Mouse (Mus musculus): ENCODE data around the gene Trpm2.
"Not testable (repeated sequence)": the region's sequence is repeated elsewhere in the genome, so short reads cannot be mapped to it uniquely, and the experiment has no call there.

The Trpm2 gene

DNA sequence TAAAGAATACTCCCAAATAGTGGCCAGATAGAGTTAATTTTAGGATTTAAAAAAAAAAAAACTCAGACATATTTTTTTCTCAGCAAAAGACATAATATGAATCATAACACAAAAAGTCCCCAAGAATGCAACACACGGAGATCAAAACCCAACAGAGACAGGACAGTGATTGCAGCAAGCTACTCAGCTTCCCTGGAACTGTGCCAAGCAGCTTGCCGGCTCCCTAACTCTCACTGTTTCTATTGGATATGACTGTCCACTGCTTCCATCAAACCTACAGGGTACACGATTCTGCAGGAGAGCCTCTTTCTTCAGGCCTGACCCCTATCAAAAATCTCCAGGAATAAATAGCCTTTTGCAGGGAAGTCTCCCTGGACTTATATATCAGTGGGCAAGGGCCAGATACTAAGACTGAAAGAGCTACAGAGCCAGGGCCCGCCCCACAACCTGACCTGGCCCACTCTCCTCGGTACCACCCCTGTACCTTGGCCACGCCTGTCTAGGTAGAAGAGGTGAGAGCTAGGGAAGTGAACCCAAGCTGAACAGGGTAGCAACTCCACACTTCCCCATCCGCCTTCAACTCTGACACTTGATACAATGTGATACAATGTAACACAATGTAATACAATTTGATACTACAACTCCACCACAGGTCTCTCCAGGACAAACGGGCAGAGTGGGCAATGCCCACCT lies 6.2 kb upstream of the Trpm2 start:
- DNase-seq = no peak

GRCm38 (mm10) chr10:77975653-77976052 lies 5.3 kb upstream of the Trpm2 start:
- DNase-seq = no peak

GRCm38 (mm10) chr10:77974811-77975210 lies 4.4 kb upstream of the Trpm2 start:
- no peak for DNase-seq

- no peak for DNase-seq
These were observed 4.0 kb upstream of the Trpm2 start for GRCm38 (mm10) chr10:77974323-77974722.

DNA sequence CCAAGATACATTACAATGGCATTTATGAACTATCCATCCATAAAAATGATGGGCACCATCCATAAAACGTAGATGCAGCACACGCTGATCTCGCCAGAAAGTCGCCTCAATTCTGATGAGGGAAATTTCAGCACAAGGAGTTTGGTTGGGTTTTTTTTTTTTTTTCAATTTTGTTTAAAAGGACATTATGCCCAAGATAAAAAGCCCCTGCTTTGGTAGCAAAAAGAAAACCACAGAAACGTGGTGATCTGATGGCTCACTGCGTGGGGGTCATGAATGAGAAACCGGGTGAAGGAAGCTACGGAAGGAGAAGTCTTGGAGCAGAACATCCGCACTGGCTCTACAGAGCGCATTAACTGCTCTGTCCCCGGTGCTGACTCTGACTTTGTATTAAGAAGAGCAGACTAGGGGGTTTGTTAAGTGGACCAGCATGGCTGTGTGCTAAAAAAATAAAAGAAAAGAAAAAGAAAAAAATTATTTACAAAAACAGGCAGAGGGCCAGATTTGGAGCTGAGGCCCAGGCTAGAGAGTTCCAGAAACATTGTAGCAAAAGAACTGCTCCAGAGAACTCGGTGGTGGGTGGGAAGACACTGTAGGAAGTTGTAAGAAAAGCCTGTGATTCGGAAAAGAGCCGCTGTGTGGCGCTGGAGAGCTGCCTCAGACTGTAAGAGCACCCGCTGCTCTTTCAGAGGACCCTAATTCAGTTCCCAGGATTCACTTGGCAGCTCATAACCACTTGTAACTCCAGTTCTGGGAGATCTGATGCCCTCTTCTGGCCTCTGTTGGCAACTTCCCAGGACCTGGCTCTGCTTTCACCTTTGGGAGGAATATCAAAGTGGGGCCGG lies 1.6 kb upstream of the Trpm2 start:
- no peak for DNase-seq

DNA sequence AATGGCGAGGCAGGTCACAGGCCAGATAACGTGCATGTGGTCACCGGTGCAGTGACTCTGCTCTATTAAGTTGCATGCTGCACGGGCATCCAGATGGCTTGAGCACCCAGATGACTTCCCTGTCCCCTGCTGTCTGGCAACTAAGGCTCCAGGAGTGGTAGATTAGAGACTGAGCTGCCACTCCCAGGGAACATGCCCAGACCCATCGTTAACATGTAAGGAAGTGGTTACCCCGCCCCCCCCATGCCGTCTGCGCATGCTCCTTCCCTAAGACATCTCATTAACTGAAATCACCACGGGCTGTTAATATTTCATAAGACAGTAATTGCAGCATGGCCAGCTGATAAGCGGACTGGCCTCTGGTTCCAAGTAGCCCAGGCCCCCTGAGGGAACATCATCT lies 828 bp upstream of the Trpm2 start:
- DNase-seq = no peak

GRCm38 (mm10) chr10:77969973-77970325 lies 414 bp downstream of the Trpm2 start:
- DNase-seq = no peak

DNA sequence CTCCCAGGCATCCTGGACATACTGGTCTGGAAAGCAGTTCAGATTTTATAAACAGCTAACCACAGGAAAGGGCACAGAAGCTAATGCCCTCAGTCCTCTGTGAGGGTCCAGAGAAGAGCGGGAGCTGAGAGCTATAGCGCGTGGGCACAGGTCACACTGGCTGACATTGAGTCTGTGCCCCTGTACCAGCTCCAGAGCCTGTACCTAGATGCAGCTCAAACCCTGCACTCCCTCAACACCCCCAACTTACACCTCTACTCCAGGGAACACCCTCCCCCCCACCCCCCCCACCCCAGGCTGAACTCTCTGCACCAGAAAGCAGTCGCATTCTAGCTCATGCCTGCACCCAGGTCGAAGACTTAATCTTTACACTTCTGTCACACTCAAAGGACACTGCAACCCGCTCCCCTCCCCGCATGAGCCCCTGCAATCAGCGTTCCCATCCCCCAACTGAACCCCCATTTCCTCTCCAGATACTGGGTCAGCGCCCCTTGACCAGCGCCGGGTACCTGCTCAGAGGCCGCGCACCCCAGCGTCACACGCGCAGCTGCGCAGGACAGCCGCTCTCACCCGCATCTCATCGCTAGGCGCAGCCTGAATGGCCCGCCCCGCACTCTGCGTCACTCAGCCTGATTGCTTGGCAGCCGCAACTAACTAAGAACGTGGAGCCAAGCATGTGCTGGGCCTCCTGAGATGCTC lies 940 bp downstream of the Trpm2 start:
- no peak for DNase-seq

- no peak for DNase-seq
These were observed 6.4 kb downstream of the Trpm2 start for GRCm38 (mm10) chr10:77963971-77964370.

GRCm38 (mm10) chr10:77962725-77963124 lies 7.6 kb downstream of the Trpm2 start:
- DNase-seq = no peak

- not testable (repeated sequence) for DNase-seq
These were observed 19.9 kb downstream of the Trpm2 start for GRCm38 (mm10) chr10:77950468-77950867.

GRCm38 (mm10) chr10:77939685-77940084 lies 30.7 kb downstream of the Trpm2 start:
- no peak for DNase-seq

DNA sequence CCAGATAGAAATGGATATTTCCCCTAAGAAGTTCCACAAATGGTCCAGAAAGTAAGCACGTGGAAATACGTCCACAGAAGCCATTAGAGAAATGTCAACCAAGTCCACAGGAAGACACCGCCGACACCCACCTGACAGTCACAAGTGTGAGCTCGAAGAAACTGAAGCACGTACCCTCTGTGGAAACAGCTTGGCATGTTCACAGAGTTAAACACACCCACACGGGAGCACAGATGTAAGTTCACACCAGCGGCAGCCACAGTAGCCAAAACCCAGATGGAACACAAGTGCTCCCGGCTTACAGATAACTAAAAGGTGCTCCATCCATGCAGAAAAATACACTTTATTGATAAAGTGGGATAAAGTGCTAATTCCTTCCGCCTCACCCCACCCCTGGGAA lies 43.0 kb downstream of the Trpm2 start:
- DNase-seq = no peak

DNA sequence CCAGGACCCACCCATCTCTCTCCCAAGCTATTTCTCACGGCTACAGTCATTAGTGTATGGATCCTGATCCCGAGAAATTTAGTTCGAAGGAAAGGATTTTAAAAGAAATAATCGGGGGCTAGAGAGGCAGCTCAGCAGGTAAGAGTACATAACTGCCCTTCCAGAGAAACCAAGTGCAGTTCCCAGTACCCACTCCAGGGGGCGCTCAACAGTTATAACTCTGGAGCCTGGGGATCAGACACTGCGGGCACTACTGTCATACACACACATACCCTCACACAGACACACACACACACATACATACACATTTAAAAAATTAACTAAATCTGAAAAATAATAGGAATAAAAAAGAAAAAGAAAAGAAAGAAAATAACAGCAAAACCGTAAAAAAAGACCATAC lies 44.2 kb downstream of the Trpm2 start:
- DNase-seq = peak; percentile 16 to 22

- DNase-seq = no peak
These were observed 47.7 kb downstream of the Trpm2 start for GRCm38 (mm10) chr10:77922681-77923080.

GRCm38 (mm10) chr10:77921009-77921408 lies 49.4 kb downstream of the Trpm2 start:
- no peak for DNase-seq

DNA sequence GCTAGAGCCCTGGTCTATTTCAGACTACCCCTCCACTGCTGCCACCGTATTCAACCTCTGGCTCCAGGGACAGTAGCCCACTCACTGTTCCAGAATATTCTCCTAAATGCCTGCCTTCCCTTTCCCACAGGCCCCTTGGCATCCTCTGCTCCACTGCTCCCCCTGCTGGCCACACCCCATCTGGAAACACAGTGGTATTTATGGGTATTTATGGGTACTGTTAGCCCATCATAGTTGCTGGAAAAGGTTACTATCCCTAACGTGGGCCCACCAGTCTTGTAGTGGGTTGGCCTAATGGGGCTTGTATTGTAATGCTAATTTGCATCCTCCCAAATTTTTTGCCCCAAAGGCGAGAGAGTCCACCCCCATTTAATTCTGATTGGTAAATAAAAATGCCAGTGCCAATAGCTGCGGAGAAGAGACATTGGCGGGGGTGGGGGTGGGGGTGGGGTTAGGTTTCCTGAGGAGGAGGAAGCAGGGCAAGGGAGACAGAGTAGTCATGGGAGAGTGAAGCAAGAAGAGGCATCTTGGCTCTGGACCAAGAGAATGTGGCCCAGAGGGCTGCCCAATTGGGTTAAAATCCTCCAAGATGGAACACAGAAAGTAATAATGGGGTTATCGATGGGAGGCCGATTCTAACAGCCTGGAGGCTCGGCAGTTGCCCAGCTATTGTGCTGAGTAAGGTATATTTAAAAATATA lies 53.6 kb downstream of the Trpm2 start:
- DNase-seq = peak; percentile 14 to 15

DNA sequence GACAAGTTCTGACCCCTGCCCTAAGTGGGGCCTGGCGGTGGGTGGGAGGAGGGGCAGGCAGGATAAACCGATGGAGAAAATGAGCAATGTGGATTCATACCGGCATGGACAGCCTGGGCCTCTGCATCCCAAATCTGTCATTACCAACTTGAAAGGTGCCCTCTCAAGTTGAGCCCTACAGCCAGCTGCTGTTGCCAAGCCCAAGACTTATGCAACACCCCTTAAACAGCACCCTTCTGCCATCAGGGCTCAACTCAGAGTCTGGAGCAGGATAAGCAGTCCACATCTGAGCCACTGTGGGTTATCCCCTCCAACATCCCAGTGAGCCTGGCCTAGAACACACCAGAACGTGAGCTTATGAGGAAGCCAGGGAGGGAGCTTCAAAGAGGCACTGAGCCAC lies 57.1 kb downstream of the Trpm2 start:
- no peak for DNase-seq

DNA sequence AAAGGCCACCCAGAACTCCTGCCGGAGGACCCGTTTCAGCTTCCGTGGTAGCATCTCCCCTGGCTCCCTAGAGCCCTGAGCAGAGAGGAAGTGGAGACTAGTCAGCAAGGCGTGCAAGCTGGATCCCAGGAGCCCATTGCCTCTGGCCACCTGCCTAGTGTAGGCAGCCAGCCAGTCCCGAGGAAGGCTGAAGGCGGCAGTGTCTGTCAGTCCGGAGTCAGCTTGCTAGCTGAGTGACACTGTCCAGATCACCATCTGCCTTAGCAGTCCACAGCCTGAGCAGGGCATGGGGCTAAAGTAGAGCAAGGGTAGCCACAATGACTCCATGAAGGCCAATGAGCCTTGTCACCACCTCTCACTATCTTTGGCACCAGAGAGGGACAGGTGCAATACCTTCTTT lies 57.8 kb downstream of the Trpm2 start:
- no peak for DNase-seq

DNA sequence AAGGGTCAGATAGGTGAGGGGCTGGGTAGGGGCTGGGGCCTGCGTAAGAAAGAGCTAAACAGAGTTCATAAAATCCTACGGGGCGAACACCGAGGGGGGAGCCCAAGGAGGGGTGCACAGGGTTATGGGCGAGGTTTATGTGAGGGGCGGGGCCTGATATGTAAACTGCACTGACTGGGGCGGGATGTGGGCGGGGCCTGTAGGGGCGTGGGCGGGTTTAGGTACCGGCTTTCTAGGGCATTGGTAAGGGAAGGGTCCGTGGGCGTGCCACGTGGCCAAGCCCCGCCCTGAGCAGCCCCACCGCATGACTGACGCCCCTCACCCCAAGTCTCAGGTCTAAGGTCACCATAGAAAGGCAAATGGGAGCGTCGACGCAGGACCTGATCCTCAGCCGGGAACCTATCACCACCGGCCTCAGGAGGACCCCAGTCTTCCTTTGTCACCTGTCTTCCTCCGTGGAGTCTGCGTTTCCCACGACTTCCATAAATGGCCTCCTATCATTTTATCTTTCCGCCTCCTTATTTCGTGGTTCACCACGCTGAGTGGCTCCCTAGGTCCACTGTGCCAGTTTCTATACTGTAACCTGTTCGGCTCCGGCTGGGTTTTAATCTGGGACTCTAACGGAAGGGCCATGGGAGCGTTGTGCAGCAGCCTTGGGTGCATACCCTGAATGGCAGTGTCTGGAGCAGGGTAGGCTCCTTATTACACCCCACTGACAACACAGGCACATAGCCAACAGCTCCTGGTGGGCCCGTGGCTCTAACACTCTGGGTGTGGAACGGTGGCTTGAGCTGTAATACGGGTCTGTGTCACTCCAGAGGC lies 67.3 kb downstream of the Trpm2 start:
- peak in 1 of 2 experiments; percentile 9 for DNase-seq

GRCm38 (mm10) chr10:77902211-77902893 lies 68.0 kb downstream of the Trpm2 start, which contains the start of gene Lrrc3:
Gene Lrrc3 (minus strand): TSS chr10:77902536.
- DNase-seq = peak; percentile 9 to 14

DNA sequence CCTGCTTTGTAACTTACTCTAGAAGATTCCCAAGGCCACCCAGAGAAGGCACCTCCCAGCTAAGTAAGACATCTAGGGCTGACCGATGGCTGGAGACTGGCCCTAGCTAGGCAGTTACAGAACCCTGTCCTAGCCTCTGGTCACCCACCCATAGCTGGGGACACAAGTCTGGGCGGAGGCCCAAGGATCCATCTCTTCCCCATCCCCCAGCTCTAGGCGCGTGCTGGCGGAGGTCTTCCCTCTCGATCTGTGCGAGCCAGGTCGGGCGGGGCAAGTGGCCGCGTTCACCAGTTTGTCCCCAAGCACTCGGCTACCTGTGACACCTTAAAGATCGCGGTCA lies 68.5 kb downstream of the Trpm2 start:
- no peak for DNase-seq

Data from thymus, adult 18-20 months (tissue).